Mouse (Mus musculus): ENCODE data around the gene Hbb-bt.
"Not testable (repeated sequence)": the region's sequence is repeated elsewhere in the genome, so short reads cannot be mapped to it uniquely, and the experiment has no call there.

Hbb-bt gene

GRCm38 (mm10) chr7:103813766-103814165, at the start of gene Hbb-bt:
TSS of gene Hbb-bt (minus strand) at chr7:103813996.
- DNase-seq (ENCODE audit: low spot score): no peak

- DNase-seq (ENCODE audit: low spot score): no peak
Observed at GRCm38 (mm10) chr7:103861531-103861930, 47.7 kb upstream of the Hbb-bt start.

- DNase-seq (ENCODE audit: low spot score): peak; percentile 16
Observed at GRCm38 (mm10) chr7:103860855-103861254, 47.1 kb upstream of the Hbb-bt start.

- no peak for DNase-seq (ENCODE audit: low spot score)
Observed at GRCm38 (mm10) chr7:103859076-103859475, 45.3 kb upstream of the Hbb-bt start.

GRCm38 (mm10) chr7:103854669-103855068, 40.9 kb upstream of the Hbb-bt start:
- DNase-seq (ENCODE audit: low spot score): no peak

GRCm38 (mm10) chr7:103853090-103853489, 39.3 kb upstream of the Hbb-bt start, which contains the start of gene Hbb-y:
TSS of gene Hbb-y (minus strand) at chr7:103853216.
- DNase-seq (ENCODE audit: low spot score): no peak

GRCm38 (mm10) chr7:103844525-103845325, 30.9 kb upstream of the Hbb-bt start:
- DNase-seq (ENCODE audit: low spot score): no peak

- no peak for DNase-seq (ENCODE audit: low spot score)
Observed at GRCm38 (mm10) chr7:103843034-103843433, 29.2 kb upstream of the Hbb-bt start, which contains the start of gene Hbb-bh1. TSS of gene Hbb-bh1 (minus strand) at chr7:103843164.

GRCm38 (mm10) chr7:103840268-103840667, 26.5 kb upstream of the Hbb-bt start, which contains the start of gene Hbb-bh2:
TSS of gene Hbb-bh2 (minus strand) at chr7:103840520.
- no peak for DNase-seq (ENCODE audit: low spot score)

GRCm38 (mm10) chr7:103827808-103828207, 14.0 kb upstream of the Hbb-bt start, which contains the start of gene Hbb-bs:
TSS of gene Hbb-bs (minus strand) at chr7:103828096.
- DNase-seq (ENCODE audit: low spot score): no peak

GRCm38 (mm10) chr7:103827139-103827538, 13.3 kb upstream of the Hbb-bt start:
- DNase-seq (ENCODE audit: low spot score): not testable (repeated sequence)

GRCm38 (mm10) chr7:103826255-103826887, 12.6 kb upstream of the Hbb-bt start:
- no peak for DNase-seq (ENCODE audit: low spot score)

- DNase-seq (ENCODE audit: low spot score): no peak
Observed at GRCm38 (mm10) chr7:103825536-103826254, 11.9 kb upstream of the Hbb-bt start.

- DNase-seq (ENCODE audit: low spot score): no peak
Observed at GRCm38 (mm10) chr7:103824597-103824996, 10.8 kb upstream of the Hbb-bt start.

GRCm38 (mm10) chr7:103815085-103815484, 1.3 kb upstream of the Hbb-bt start:
- not testable (repeated sequence) for DNase-seq (ENCODE audit: low spot score)

- not testable (repeated sequence) for DNase-seq (ENCODE audit: low spot score)
Observed at GRCm38 (mm10) chr7:103813152-103813551, 644 bp downstream of the Hbb-bt start.

- DNase-seq (ENCODE audit: low spot score): no peak
Observed at GRCm38 (mm10) chr7:103812174-103812573, 1.6 kb downstream of the Hbb-bt start.

- no peak for DNase-seq (ENCODE audit: low spot score)
Observed at GRCm38 (mm10) chr7:103811223-103811845, 2.5 kb downstream of the Hbb-bt start.

GRCm38 (mm10) chr7:103810746-103811145, 3.0 kb downstream of the Hbb-bt start:
- no peak for DNase-seq (ENCODE audit: low spot score)

- DNase-seq (ENCODE audit: low spot score): no peak
Observed at GRCm38 (mm10) chr7:103810296-103810695, 3.5 kb downstream of the Hbb-bt start.

GRCm38 (mm10) chr7:103809801-103810155, 4.0 kb downstream of the Hbb-bt start:
- DNase-seq (ENCODE audit: low spot score): no peak
